Mouse (Mus musculus) cerebral cortex, adult 2 months (tissue): Measurements from ENCODE around the gene Pdzd8.

Experiments used
- WGBS: fragments of 180-500 bp; shearing (Covaris S2); methylation state at CpG from one replicate; pipeline ENCODE4 v1.1.7; 2018; 5-methylcytosine and 5-hydroxymethylcytosine counted together

Pdzd8 gene

GRCm38 (mm10) chr19:59263171-59263570 lies 82.4 kb downstream of the Pdzd8 start:
- 63% methylated on average over 9 of the region's 9 CpGs for WGBS

GRCm38 (mm10) chr19:59261604-59262003 lies 84.0 kb downstream of the Pdzd8 start:
- 76% methylated on average over 7 of the region's 7 CpGs for WGBS

- 4% methylated on average over 55 of the region's 55 CpGs for WGBS
Observed at GRCm38 (mm10) chr19:59260718-59261442, 84.7 kb downstream of the Pdzd8 start, which contains the start of gene Slc18a2. Gene Slc18a2 (plus strand): TSS chr19:59260896.

- 74% methylated on average over 5 of the region's 5 CpGs for WGBS
Observed at GRCm38 (mm10) chr19:59259633-59260032, 85.9 kb downstream of the Pdzd8 start.

- WGBS, result 51% methylated on average over 2 of the region's 2 CpGs
Observed at GRCm38 (mm10) chr19:59252651-59253050, 92.9 kb downstream of the Pdzd8 start.

DNA sequence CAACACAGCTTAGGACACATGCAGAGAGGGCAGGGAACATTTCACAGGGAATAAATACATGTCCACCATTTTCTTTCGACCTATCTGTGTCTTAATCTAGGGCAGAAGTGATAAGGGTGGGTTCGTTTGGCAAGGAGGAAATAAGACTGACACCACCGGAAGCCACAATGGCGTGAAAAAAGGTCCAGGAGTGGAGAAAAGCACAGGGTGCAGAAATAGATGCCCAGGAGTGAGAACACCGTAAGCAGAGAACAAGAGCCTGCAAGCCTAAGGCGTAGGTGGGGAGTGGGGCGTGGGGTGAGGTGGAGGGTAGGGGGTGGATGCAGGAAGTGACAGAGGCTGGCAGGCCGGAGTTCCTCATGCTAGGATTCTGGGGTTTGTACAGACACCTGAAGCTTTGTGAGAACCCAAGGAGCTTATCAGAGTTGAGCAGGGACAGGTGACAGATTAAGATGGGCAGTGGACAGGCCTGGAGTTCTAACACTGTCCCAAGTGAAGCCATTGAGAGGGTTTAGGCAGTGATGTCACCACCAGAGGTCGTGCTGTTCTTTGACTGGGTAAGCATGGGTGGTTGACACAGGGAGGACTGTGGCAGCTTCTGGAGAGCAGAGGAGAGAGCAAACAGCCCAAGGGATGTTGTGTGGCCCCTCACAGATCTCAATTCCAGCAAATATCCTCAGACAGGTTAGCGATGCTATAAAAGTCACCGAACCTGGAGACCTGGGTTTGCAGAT lies 96.9 kb downstream of the Pdzd8 start:
- whole genome bisulfite sequencing, result 82% methylated on average over 11 of the region's 11 CpGs

GRCm38 (mm10) chr19:59248144-59248543 lies 97.4 kb downstream of the Pdzd8 start:
- WGBS, result 84% methylated on average over 4 of the region's 4 CpGs
